Mouse (Mus musculus) cortical plate, adult 2 months (tissue): ENCODE data around the gene Map7d1.

ENCODE experiments used
- CTCF ChIP-seq: fragments of 200-500 bp; IDR thresholded peaks from 2 replicates; pipeline ENCODE4 v1.5.1; 2011; ENCODE audit warnings: mild to moderate bottlenecking, control low read depth, low read length; ENCODE audit not compliant: insufficient read depth; ENCODE audit errors: extremely low read depth
- POLR2A ChIP-seq: fragments of 200-500 bp; IDR thresholded peaks from 2 replicates; pipeline ENCODE4 v1.6.1; 2011; ENCODE audit warnings: mild to moderate bottlenecking, low read length, control low read depth; ENCODE audit not compliant: insufficient read depth; ENCODE audit errors: extremely low read depth

- TF ChIP-seq CTCF (no peak), POLR2A (no peak)
Measured at GRCm38 (mm10) chr4:126259063-126259462, 2.9 kb upstream of the Map7d1 start.
